Mouse (Mus musculus): ENCODE measurements around the gene Gucy2g.
A peak's percentile ranks its signal among the peaks of the same experiment; 100 is the strongest.

Gene Gucy2g

GRCm38 (mm10) chr19:55247563-55247962 is 6.5 kb upstream of the Gucy2g start:
- DNase-seq = no peak

GRCm38 (mm10) chr19:55244791-55245231 is 3.8 kb upstream of the Gucy2g start:
- DNase-seq = no peak

- DNase-seq = no peak
These were observed 1.1 kb downstream of the Gucy2g start for GRCm38 (mm10) chr19:55239766-55240426.

- DNase-seq = no peak
These were observed 4.5 kb downstream of the Gucy2g start for GRCm38 (mm10) chr19:55236564-55236963.

- DNase-seq = no peak
These were observed 5.0 kb downstream of the Gucy2g start for GRCm38 (mm10) chr19:55236026-55236425.

GRCm38 (mm10) chr19:55232136-55232535 is 8.9 kb downstream of the Gucy2g start:
- no peak for DNase-seq

- no peak for DNase-seq
These were observed 10.0 kb downstream of the Gucy2g start for GRCm38 (mm10) chr19:55231081-55231480.

- no peak for DNase-seq
These were observed 13.9 kb downstream of the Gucy2g start for GRCm38 (mm10) chr19:55227135-55227534.

- no peak for DNase-seq
These were observed 14.4 kb downstream of the Gucy2g start for GRCm38 (mm10) chr19:55226621-55227020.

GRCm38 (mm10) chr19:55222268-55222667 is 18.8 kb downstream of the Gucy2g start:
- no peak for DNase-seq

- DNase-seq = no peak
These were observed 19.8 kb downstream of the Gucy2g start for GRCm38 (mm10) chr19:55221208-55221607.

GRCm38 (mm10) chr19:55219359-55219758 is 21.7 kb downstream of the Gucy2g start:
- no peak for DNase-seq

- no peak for DNase-seq
These were observed 22.3 kb downstream of the Gucy2g start for GRCm38 (mm10) chr19:55218741-55219221.

- DNase-seq = peak; percentile 57
These were observed 22.8 kb downstream of the Gucy2g start for GRCm38 (mm10) chr19:55218192-55218739.

GRCm38 (mm10) chr19:55217365-55217764 is 23.7 kb downstream of the Gucy2g start:
- no peak for DNase-seq

GRCm38 (mm10) chr19:55216876-55217275 is 24.2 kb downstream of the Gucy2g start:
- DNase-seq = no peak

- no peak for DNase-seq
These were observed 27.3 kb downstream of the Gucy2g start for GRCm38 (mm10) chr19:55213617-55214340.

- DNase-seq = no peak
These were observed 29.3 kb downstream of the Gucy2g start for GRCm38 (mm10) chr19:55211698-55212097.

- DNase-seq = no peak
These were observed 32.0 kb downstream of the Gucy2g start for GRCm38 (mm10) chr19:55209084-55209483.

- no peak for DNase-seq
These were observed 32.4 kb downstream of the Gucy2g start for GRCm38 (mm10) chr19:55208654-55209053.

- DNase-seq = no peak
These were observed 33.1 kb downstream of the Gucy2g start for GRCm38 (mm10) chr19:55207746-55208538.

- no peak for DNase-seq
These were observed 33.8 kb downstream of the Gucy2g start for GRCm38 (mm10) chr19:55207205-55207604.

- no peak for DNase-seq
These were observed 34.4 kb downstream of the Gucy2g start for GRCm38 (mm10) chr19:55206482-55207138.
